10 mouse cellular contexts compared by ENCODE assay signal in genomic region chr12:55199306-55199705, GRCm38 (mm10). TPM values are rescaled to one million over a fixed set of nuclear protein-coding genes. Genes with fewer than 3 reads are reported as not detected.
DNase-seq lines count a peak whose midpoint lies in the region; ATAC-seq and TF ChIP-seq lines count a peak whose summit lies in the region.
"Not testable (repeated sequence)": the region's sequence is repeated elsewhere in the genome, so short reads cannot be mapped to it uniquely, and the experiment has no call there.
"Had no signal": no experiment of that assay in that cellular context is flagged by ENCODE, and none has a peak within 500 bp of the region (broad histone marks: within the 10 kb centered on the region; RNA-seq: fewer than 3 reads in every experiment).

Gene 1700047I17Rik2 (plus strand): TSS chr12:55199592.

- H3K9ac ChIP-seq in forebrain, embryonic 11.5 days (ENCODE audit: low read length); heart, embryonic 13.5 days; hindbrain, embryonic 16.5 days (ENCODE audit: low read depth, low read length); limb, embryonic 11.5 days (ENCODE audit: low read length); liver, postnatal 0 days (replicated peaks); midbrain, embryonic 14.5 days (replicated peaks; ENCODE audit: low read length): not testable (repeated sequence)

- not testable (repeated sequence) for H3K4me2 ChIP-seq in forebrain, embryonic 11.5 days (ENCODE audit: low read depth, low read length, severe bottlenecking); heart, embryonic 13.5 days; hindbrain, embryonic 16.5 days (ENCODE audit: low read length); limb, embryonic 11.5 days (ENCODE audit: low read depth, severe bottlenecking); liver, postnatal 0 days (ENCODE audit: low read depth, low read length); midbrain, embryonic 14.5 days (ENCODE audit: low read length)

- not testable (repeated sequence) for H3K4me3 ChIP-seq in forebrain, embryonic 11.5 days (ENCODE audit: low read depth, low read length); heart, embryonic 13.5 days; hindbrain, embryonic 16.5 days (ENCODE audit: low read length); limb, embryonic 11.5 days (ENCODE audit: low read depth, low read length); liver, postnatal 0 days (ENCODE audit: low read depth, low read length); midbrain, embryonic 14.5 days (replicated peaks; ENCODE audit: low read depth, low read length); olfactory bulb, adult 2 months (ENCODE audit: insufficient read depth, low read depth, low read length)

- no CpG with 5 or more reads among the region's 40 CpGs for WGBS in forebrain, embryonic 11.5 days
- WGBS in heart, embryonic 13.5 days: no CpG with 5 or more reads among the region's 40 CpGs
- no CpG with 5 or more reads among the region's 40 CpGs for WGBS in hindbrain, embryonic 16.5 days
- WGBS in limb, embryonic 11.5 days: no CpG with 5 or more reads among the region's 40 CpGs
- no CpG with 5 or more reads among the region's 40 CpGs for WGBS in liver, postnatal 0 days (ENCODE audit: insufficient replicate concordance)
- no CpG with 5 or more reads among the region's 40 CpGs for WGBS in midbrain, embryonic 14.5 days
- WGBS in olfactory bulb, adult 2 months: no CpG with 5 or more reads among the region's 40 CpGs

- H3K9me3 ChIP-seq in forebrain, embryonic 11.5 days (ENCODE audit: control insufficient read depth, low read length); heart, embryonic 13.5 days; hindbrain, embryonic 16.5 days (ENCODE audit: control insufficient read depth, low read length); limb, embryonic 11.5 days (ENCODE audit: control insufficient read depth, low read length); liver, postnatal 0 days (ENCODE audit: low read length); midbrain, embryonic 14.5 days (ENCODE audit: control insufficient read depth, low read length): not testable (repeated sequence)

- peak; percentile 94 for ATAC-seq in forebrain, embryonic 11.5 days (replicated peaks; ENCODE audit: low FRiP score)
- ATAC-seq in heart, embryonic 13.5 days (ENCODE audit: extremely low read depth, insufficient number of reproducible peaks, low FRiP score, low TSS enrichment): peak; percentile 95
- peak; percentile 99 for ATAC-seq in hindbrain, embryonic 16.5 days
- ATAC-seq in limb, embryonic 11.5 days (ENCODE audit: insufficient number of reproducible peaks, low FRiP score, low TSS enrichment, low read depth): peak; percentile 97
- peak; percentile 99 for ATAC-seq in liver, postnatal 0 days
- peak; percentile 97 for ATAC-seq in midbrain, embryonic 14.5 days (ENCODE audit: low FRiP score, low TSS enrichment)

- not testable (repeated sequence) for H3K27ac ChIP-seq in forebrain, embryonic 11.5 days (ENCODE audit: low read depth, low read length); heart, embryonic 13.5 days (replicated peaks); hindbrain, embryonic 16.5 days (ENCODE audit: low read depth, low read length); limb, embryonic 11.5 days (replicated peaks; ENCODE audit: low read depth, low read length); liver, postnatal 0 days (ENCODE audit: low read depth); midbrain, embryonic 14.5 days (replicated peaks; ENCODE audit: low read depth, low read length); olfactory bulb, adult 2 months (ENCODE audit: insufficient read depth, low read depth, low read length)

- not testable (repeated sequence) for H3K4me1 ChIP-seq in forebrain, embryonic 11.5 days (replicated peaks; ENCODE audit: control insufficient read depth, insufficient read depth, low read length); heart, embryonic 13.5 days; hindbrain, embryonic 16.5 days (ENCODE audit: control insufficient read depth, insufficient read depth, low read depth, low read length); limb, embryonic 11.5 days (ENCODE audit: control insufficient read depth, insufficient read depth, low read length); liver, postnatal 0 days (ENCODE audit: insufficient read depth); midbrain, embryonic 14.5 days (ENCODE audit: control insufficient read depth, insufficient read depth, low read length); olfactory bulb, adult 2 months (ENCODE audit: control insufficient read depth, insufficient read depth, low read length)

- not testable (repeated sequence) for H3K36me3 ChIP-seq in forebrain, embryonic 11.5 days (ENCODE audit: control insufficient read depth, insufficient read depth, low read length); heart, embryonic 13.5 days; hindbrain, embryonic 16.5 days (ENCODE audit: control insufficient read depth, insufficient read depth, low read length); limb, embryonic 11.5 days (ENCODE audit: control insufficient read depth, insufficient read depth, low read length); liver, postnatal 0 days (replicated peaks; ENCODE audit: insufficient read depth, low read length); midbrain, embryonic 14.5 days (ENCODE audit: control insufficient read depth, insufficient read depth, low read length)

- H3K27me3 ChIP-seq in forebrain, embryonic 11.5 days (ENCODE audit: control insufficient read depth, insufficient read depth, low read length); heart, embryonic 13.5 days (replicated peaks); hindbrain, embryonic 16.5 days (replicated peaks; ENCODE audit: control insufficient read depth, insufficient read depth, low read length); limb, embryonic 11.5 days (ENCODE audit: control insufficient read depth, insufficient read depth, low read length); liver, postnatal 0 days (ENCODE audit: insufficient read depth, low read length); midbrain, embryonic 14.5 days (ENCODE audit: control insufficient read depth, insufficient read depth, low read length): not testable (repeated sequence)

- not testable (repeated sequence) for TF ChIP-seq CTCF in liver, postnatal 0 days (IDR thresholded peaks at IDR 0.05; ENCODE audit: low read depth); olfactory bulb, adult 2 months (IDR thresholded peaks at IDR 0.05; ENCODE audit: insufficient read depth, low read depth, low read length)

- not testable (repeated sequence) for TF ChIP-seq POLR2A in olfactory bulb, adult 2 months (IDR thresholded peaks at IDR 0.05; ENCODE audit: insufficient read depth, low read depth, low read length)

- TF ChIP-seq EP300 in liver, postnatal 0 days (IDR thresholded peaks at IDR 0.05; ENCODE audit: low read depth): not testable (repeated sequence)

- DNase-seq in adrenal gland, postnatal 4 days (ENCODE audit: low spot score in 2 of 2); forebrain, embryonic 11.5 days (ENCODE audit: low spot score); limb, embryonic 11.5 days (ENCODE audit: low spot score); liver, postnatal 0 days; midbrain, embryonic 14.5 days: not testable (repeated sequence)

RNA-seq across cellular contexts. Expression of gene 1700047I17Rik2, which starts in this region (rescaled TPM):
- total RNA-seq in adrenal gland, postnatal 4 days (2021): 10 to 100 TPM; 10.8 to 13.3 TPM
- polyA plus RNA-seq in forebrain, embryonic 11.5 days (2014; fragmentation: Nextera tagmentation; extraction: Ambion mirVana): 0.64 and 3.6 TPM in 2 replicates
- polyA plus RNA-seq in heart, embryonic 13.5 days (2015; fragmentation: Nextera tagmentation; extraction: Ambion mirVana): not detected in 2 replicates
- polyA plus RNA-seq in hindbrain, embryonic 16.5 days (2015; fragmentation: Nextera tagmentation; extraction: Ambion mirVana): not detected in 2 replicates
- 4.8 and 5.5 TPM in 2 replicates for polyA plus RNA-seq in limb, embryonic 11.5 days (2014; fragmentation: Nextera tagmentation; extraction: Ambion mirVana)
- polyA plus RNA-seq in liver, postnatal 0 days (2015; fragmentation: Nextera tagmentation; extraction: Ambion mirVana): not detected in 2 replicates
- polyA plus RNA-seq in midbrain, embryonic 14.5 days (2014; fragmentation: Nextera tagmentation; extraction: Ambion mirVana): not detected in 2 replicates
- not detected in 2 replicates for polyA plus RNA-seq in olfactory bulb, adult 2 months (2012; ENCODE audit: insufficient read depth, insufficient read length, low replicate concordance, missing spikeins)
- total RNA-seq: heart, postnatal 10 days; MEL had no signal

Comparison
In these comparisons a context has a peak if more than half of its experiments do, and no peak if none do; other contexts are left out.
1. Peak in ATAC-seq in heart, embryonic 13.5 days; RNA of the gene not detected or under 1 TPM.
2. Peak in ATAC-seq in hindbrain, embryonic 16.5 days; RNA of the gene not detected or under 1 TPM.
3. Peak in ATAC-seq in liver, postnatal 0 days; RNA of the gene not detected or under 1 TPM.
4. Peak in ATAC-seq in midbrain, embryonic 14.5 days; RNA of the gene not detected or under 1 TPM.